Mouse (Mus musculus): ENCODE results near the gene Dbp. TPM values are rescaled to one million over a fixed set of nuclear protein-coding genes. Genes with fewer than 3 reads are reported as not detected.
"Not testable (repeated sequence)": the region's sequence is repeated elsewhere in the genome, so short reads cannot be mapped to it uniquely, and the experiment has no call there.

Dbp gene
- 3.3 and 3.5 TPM in 2 replicates for polyA plus RNA-seq (2014; fragmentation: Nextera tagmentation; extraction: Ambion mirVana)

DNA sequence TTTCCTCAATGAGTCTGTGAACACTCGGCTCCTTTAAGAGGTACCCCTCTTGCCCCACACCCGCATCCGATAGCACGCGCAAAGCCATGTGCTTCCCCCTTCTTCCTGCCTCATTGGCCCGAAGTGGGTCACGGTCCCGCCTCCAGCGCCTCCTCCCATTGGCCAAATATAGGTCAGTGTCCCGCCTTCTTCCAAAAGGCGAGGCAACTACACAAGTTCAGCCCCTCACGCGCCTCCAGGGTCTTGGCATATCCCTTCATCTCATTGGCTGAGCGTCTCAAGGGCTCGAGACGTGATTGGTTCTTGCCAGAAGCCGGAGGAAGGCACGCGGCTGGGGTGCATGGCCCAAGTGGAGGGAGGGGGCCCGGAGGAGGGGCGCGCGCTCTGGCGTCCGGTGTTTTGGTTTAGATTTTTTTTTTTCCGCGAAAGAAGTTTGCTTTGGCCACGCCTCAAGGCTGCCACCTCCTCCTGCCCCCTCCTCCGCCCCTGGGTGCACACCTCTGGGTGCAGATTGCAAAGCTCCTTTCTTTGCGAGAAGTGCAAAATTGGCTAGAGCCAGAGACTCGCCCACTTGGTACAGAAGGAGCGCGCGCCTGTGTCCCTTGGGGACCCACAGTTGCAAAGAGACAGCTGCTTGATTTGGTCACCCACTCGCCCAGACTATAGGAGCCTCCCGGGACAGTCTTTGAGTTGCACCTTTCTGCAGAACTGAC lies at the start of gene Dbp:
Gene Dbp (plus strand): TSS at position 359 of the 713 bp plus-strand sequence.
- peaks cover 8% of the 10 kb centered on the region for H3K27me3 ChIP-seq (ENCODE audit: control insufficient read depth, insufficient read depth, low read length)
- peaks cover 41% of the 10 kb centered on the region for H3K4me1 ChIP-seq (ENCODE audit: control insufficient read depth, insufficient read depth, low read length)
- H3K9me3 ChIP-seq (replicated peaks; ENCODE audit: control insufficient read depth, low read length) = no peaks in the 10 kb centered on the region
- no peaks in the 10 kb centered on the region for H3K36me3 ChIP-seq (ENCODE audit: control insufficient read depth, insufficient read depth, low read length)
- peak within 1 kb of the TSS; percentile 97 for H3K4me2 ChIP-seq
- peak within 1 kb of the TSS; percentile 71 for H3K4me3 ChIP-seq (ENCODE audit: low read depth, low read length)
- ATAC-seq (replicated peaks; ENCODE audit: insufficient number of reproducible peaks, low FRiP score, low TSS enrichment) = peak; percentile 85
- peak within 1 kb of the TSS; percentile 79 for H3K27ac ChIP-seq (ENCODE audit: low read depth, low read length)
- peak within 1 kb of the TSS; percentile 86 for H3K9ac ChIP-seq (ENCODE audit: low read depth, low read length)
- under 1% methylated on average over 35 of the region's 36 CpGs for WGBS (ENCODE audit: insufficient replicate concordance)

DNA sequence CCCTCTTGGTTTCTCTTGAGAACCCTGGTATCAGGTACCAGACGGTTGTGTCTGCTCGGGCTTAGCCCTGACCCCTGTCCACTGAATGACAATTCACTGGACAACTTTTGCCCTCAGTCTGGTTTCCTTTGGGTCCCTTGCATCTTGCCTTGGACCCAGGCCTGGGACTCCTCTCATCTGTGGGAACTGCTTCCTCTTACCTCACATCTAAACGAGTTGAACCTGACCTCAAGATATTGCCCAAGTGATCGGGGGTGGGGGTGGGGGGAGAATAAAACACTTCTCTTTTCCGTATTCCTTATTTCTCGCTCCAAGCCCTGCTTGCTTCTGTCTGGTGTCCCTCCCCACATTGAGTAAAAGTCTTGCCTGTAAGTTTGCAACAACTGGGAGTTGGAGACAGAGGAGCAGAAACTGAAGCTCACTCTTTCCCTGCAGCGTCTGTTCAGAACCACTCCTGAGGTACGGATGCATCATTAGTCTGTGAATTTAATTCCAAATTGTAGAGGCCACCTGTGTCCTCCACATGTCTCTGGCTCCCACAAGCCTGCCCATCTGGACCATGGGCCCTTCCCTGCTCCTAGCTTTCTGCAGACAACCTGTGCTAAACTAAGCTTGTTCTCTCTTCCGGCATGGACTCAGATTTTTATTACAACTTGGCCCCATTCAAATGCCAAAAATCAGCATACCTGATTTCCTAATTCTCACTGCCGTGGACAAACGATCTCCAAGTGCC lies 44.0 kb upstream of the Dbp start:
- H3K9me3 ChIP-seq (replicated peaks; ENCODE audit: control insufficient read depth, low read length) = 0 out of 2 replicates have a peak, but pooled peaks cover 3% of the 10 kb centered on the region
- no peak for ATAC-seq (replicated peaks; ENCODE audit: insufficient number of reproducible peaks, low FRiP score, low TSS enrichment)
- no peaks in the 10 kb centered on the region for H3K27me3 ChIP-seq (ENCODE audit: control insufficient read depth, insufficient read depth, low read length)
- WGBS (ENCODE audit: insufficient replicate concordance) = 79% methylated on average over 11 of the region's 11 CpGs
- no peak overlapping the region for H3K4me3 ChIP-seq (ENCODE audit: low read depth, low read length)
- H3K9ac ChIP-seq (ENCODE audit: low read depth, low read length) = no peak overlapping the region
- no peak overlapping the region for H3K4me2 ChIP-seq
- H3K36me3 ChIP-seq (ENCODE audit: control insufficient read depth, insufficient read depth, low read length) = no peaks in the 10 kb centered on the region
- H3K27ac ChIP-seq (ENCODE audit: low read depth, low read length) = no peak overlapping the region
- peaks cover 4% of the 10 kb centered on the region; the same call in 1 of the 2 replicates for H3K4me1 ChIP-seq (ENCODE audit: control insufficient read depth, insufficient read depth, low read length)

DNA sequence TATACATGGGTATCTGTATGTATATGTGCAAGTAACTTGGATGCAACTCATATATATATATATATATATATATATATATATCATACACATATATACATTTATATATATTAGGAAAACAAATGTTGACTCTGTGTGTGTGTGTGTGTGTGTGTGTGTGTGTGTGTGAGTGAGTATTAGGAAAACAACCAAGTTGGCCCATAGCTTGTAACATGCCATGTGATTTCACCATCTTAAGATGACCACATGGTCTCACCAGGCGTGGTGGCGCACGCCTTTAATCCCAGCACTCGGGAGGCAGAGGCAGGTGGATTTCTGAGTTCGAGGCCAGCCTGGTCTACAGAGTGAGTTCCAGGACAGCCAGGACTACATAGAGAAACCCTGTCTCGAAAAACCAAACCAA lies 43.2 kb upstream of the Dbp start:
- H3K9ac ChIP-seq (ENCODE audit: low read depth, low read length); H3K27me3 ChIP-seq (ENCODE audit: control insufficient read depth, insufficient read depth, low read length); H3K4me2 ChIP-seq; H3K36me3 ChIP-seq (ENCODE audit: control insufficient read depth, insufficient read depth, low read length); H3K9me3 ChIP-seq (replicated peaks; ENCODE audit: control insufficient read depth, low read length); ATAC-seq (replicated peaks; ENCODE audit: insufficient number of reproducible peaks, low FRiP score, low TSS enrichment); H3K27ac ChIP-seq (ENCODE audit: low read depth, low read length); H3K4me1 ChIP-seq (ENCODE audit: control insufficient read depth, insufficient read depth, low read length); H3K4me3 ChIP-seq (ENCODE audit: low read depth, low read length): not testable (repeated sequence)
- WGBS (ENCODE audit: insufficient replicate concordance) = 95% methylated on average over 6 of the region's 6 CpGs

DNA sequence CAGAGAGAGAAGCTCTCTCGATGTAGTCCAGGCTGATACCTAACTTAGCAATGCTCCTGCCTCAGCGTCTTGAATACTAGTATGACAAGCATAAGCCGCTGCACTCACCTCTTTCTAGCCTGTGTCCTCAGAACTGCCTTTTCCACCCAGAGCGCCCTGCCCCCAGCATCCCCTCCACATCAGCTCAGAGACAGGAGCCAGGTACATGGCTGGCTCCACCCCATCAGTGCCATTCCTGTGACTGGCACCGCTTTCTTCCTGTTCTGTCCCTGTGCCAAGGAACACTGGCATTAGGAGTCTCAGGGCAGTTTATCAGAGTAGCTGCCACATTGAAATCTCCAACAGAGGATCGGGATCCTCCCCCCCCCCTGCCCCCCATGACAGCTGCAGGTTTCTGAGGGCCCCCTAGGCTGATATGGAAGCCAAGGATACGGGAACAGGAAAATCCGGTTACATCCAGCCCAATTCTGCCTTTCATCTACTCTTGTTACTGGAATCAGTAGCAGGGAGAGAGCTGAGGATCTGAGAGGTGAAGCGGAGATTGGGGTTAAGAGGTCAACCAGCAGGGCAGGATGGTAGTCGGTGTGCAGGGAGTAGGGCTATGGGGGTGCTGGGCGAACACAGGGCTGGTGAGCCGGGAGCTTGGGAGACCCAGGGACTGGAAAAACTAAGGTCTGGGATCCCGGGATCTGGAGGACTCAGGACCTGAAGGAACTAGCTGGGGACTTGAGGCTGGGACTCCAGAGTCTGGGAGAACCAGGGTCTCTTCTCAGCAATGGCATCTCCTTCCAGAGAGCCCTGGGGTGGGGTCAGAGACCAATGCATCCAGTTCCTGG lies 39.4 kb upstream of the Dbp start:
- no peak overlapping the region for H3K4me3 ChIP-seq (ENCODE audit: low read depth, low read length)
- no peaks in the 10 kb centered on the region for H3K36me3 ChIP-seq (ENCODE audit: control insufficient read depth, insufficient read depth, low read length)
- H3K9me3 ChIP-seq (replicated peaks; ENCODE audit: control insufficient read depth, low read length) = no peaks in the 10 kb centered on the region
- no peak for ATAC-seq (replicated peaks; ENCODE audit: insufficient number of reproducible peaks, low FRiP score, low TSS enrichment)
- no peaks in the 10 kb centered on the region for H3K27me3 ChIP-seq (ENCODE audit: control insufficient read depth, insufficient read depth, low read length)
- peaks cover 4% of the 10 kb centered on the region; the same call in 1 of the 2 replicates for H3K4me1 ChIP-seq (ENCODE audit: control insufficient read depth, insufficient read depth, low read length)
- H3K9ac ChIP-seq (ENCODE audit: low read depth, low read length) = no peak overlapping the region
- WGBS (ENCODE audit: insufficient replicate concordance) = 56% methylated on average over 13 of the region's 13 CpGs
- no peak overlapping the region for H3K4me2 ChIP-seq
- no peak overlapping the region for H3K27ac ChIP-seq (ENCODE audit: low read depth, low read length)

DNA sequence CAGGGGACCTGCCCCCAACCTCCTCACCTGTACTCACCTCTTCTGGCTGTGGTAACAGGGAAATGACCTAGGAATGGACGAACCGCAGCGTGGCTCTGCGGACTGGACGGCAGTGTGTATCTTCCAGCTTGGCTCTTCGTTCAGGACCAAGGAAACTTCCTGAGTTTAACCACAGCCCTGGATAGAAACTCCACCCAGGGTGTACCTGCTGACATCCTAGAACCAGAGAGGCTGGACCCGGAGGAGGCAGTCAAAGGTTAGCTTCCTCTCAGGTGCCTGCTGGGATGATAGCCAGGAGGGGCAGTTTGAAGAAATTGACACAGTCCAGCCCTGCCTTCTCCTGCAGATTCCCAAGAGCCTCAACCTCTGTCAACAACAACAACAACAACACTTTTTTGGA lies 38.7 kb upstream of the Dbp start, which contains the start of gene Fut2:
Gene Fut2 (minus strand): TSS at position 234 of the 400 bp plus-strand sequence.
- 81% methylated on average over 7 of the region's 7 CpGs for WGBS (ENCODE audit: insufficient replicate concordance)
- Histone ChIP-seq H3K27ac (ENCODE audit: low read depth, low read length) (no peak within 1 kb of the TSS), H3K27me3 (ENCODE audit: control insufficient read depth, insufficient read depth, low read length) (no peaks in the 10 kb centered on the region)

DNA sequence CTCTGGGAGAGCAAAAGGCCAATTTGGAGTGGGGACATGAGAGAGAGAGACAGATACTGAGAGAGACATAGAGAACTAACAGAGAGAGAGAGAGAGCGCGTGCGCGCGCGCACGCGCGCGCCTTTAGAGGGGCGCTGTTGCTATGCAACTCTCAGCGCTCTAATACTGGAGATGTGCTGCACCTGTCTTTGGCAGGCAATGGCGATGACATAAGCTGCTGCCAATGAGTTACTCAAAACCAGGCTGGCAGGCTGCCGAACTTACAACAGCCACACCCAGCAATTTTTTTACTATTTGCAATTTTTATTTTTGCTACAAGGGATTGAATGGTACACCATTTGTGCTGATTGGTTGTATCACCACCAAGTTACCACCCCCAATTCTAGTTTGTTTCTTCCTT lies 37.1 kb upstream of the Dbp start:
- no peak overlapping the region for H3K4me3 ChIP-seq (ENCODE audit: low read depth, low read length)
- no peaks in the 10 kb centered on the region for H3K9me3 ChIP-seq (replicated peaks; ENCODE audit: control insufficient read depth, low read length)
- H3K36me3 ChIP-seq (ENCODE audit: control insufficient read depth, insufficient read depth, low read length) = no peaks in the 10 kb centered on the region
- no peak overlapping the region for H3K4me2 ChIP-seq
- peaks cover 4% of the 10 kb centered on the region; the same call in 1 of the 2 replicates for H3K4me1 ChIP-seq (ENCODE audit: control insufficient read depth, insufficient read depth, low read length)
- H3K27me3 ChIP-seq (ENCODE audit: control insufficient read depth, insufficient read depth, low read length) = no peaks in the 10 kb centered on the region
- no peak overlapping the region for H3K9ac ChIP-seq (ENCODE audit: low read depth, low read length)
- 75% methylated on average over 14 of the region's 14 CpGs for WGBS (ENCODE audit: insufficient replicate concordance)
- no peak for ATAC-seq (replicated peaks; ENCODE audit: insufficient number of reproducible peaks, low FRiP score, low TSS enrichment)
- no peak overlapping the region for H3K27ac ChIP-seq (ENCODE audit: low read depth, low read length)

More for the DNA sequence above, 38.7 kb upstream of the Dbp start, which contains the start of gene Fut2:
- Histone ChIP-seq H3K9me3 (replicated peaks; ENCODE audit: control insufficient read depth, low read length) (no peaks in the 10 kb centered on the region), H3K4me2 (no peak within 1 kb of the TSS), H3K4me3 (ENCODE audit: low read depth, low read length) (no peak within 1 kb of the TSS), H3K9ac (ENCODE audit: low read depth, low read length) (no peak within 1 kb of the TSS), H3K36me3 (ENCODE audit: control insufficient read depth, insufficient read depth, low read length) (no peaks in the 10 kb centered on the region), H3K4me1 (ENCODE audit: control insufficient read depth, insufficient read depth, low read length) (peaks cover 4% of the 10 kb centered on the region; the same call in 1 of the 2 replicates)
- no peak for ATAC-seq (replicated peaks; ENCODE audit: insufficient number of reproducible peaks, low FRiP score, low TSS enrichment)

DNA sequence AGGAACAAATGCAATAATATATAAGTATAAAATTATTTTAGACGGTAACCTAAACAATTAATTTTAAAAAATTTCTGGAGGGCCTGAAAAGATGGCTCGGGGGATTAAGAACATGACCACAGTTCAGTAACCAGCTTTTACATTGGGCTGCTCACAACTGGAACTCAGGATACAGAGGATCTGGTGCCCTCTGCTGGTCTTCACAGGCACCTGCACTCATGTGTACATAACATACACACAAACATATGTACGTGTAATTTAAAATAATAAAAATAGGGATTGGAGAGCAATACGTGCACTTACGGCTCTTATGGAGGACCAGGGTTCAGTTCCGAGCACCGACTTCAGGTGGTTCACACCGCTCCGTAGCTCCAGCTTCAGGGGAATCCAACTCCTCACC lies 36.0 kb upstream of the Dbp start:
- H3K4me3 ChIP-seq (ENCODE audit: low read depth, low read length) = no peak overlapping the region
- H3K9me3 ChIP-seq (replicated peaks; ENCODE audit: control insufficient read depth, low read length) = no peaks in the 10 kb centered on the region
- no peak for ATAC-seq (replicated peaks; ENCODE audit: insufficient number of reproducible peaks, low FRiP score, low TSS enrichment)
- H3K27me3 ChIP-seq (ENCODE audit: control insufficient read depth, insufficient read depth, low read length) = no peaks in the 10 kb centered on the region
- no peaks in the 10 kb centered on the region for H3K36me3 ChIP-seq (ENCODE audit: control insufficient read depth, insufficient read depth, low read length)
- 0 out of 2 replicates have a peak, but pooled peaks cover 4% of the 10 kb centered on the region for H3K4me1 ChIP-seq (ENCODE audit: control insufficient read depth, insufficient read depth, low read length)
- no peak overlapping the region for H3K27ac ChIP-seq (ENCODE audit: low read depth, low read length)
- no peak overlapping the region for H3K4me2 ChIP-seq
- WGBS (ENCODE audit: insufficient replicate concordance) = 92% methylated on average over 9 of the region's 9 CpGs
- no peak overlapping the region for H3K9ac ChIP-seq (ENCODE audit: low read depth, low read length)

DNA sequence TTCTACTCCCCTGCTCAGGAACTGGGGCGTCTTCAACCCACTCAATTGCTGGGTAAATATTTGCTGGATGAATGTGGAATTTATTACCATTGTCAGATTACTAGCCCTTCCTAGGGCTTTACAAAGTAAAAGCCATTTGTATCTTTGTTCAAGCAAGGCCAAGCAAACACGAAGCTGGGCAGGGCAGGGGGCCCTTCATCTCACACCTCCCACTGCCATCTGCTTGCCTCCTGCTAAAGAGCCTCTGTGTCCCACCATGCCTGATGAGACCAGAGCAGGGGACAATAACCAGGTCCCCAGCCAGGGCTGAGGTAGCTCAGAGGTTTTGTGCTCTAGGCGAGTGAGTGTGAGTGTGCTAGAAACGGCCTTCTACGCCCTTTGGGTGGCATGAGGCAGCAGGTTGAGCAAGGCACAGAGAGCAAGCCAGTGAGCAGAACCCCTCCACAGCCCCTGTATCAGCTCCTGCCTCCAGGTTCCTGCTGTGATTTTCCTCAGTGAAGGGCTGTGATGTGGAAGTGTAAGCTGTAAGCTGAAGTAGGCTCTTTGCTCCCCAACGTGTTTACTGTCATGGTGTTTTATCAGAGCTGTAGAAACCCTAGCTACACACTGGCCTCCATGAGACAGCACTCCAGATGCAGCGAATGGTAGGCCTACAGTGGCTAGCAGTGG lies 27.1 kb upstream of the Dbp start:
- Histone ChIP-seq H3K36me3 (ENCODE audit: control insufficient read depth, insufficient read depth, low read length) (no peaks in the 10 kb centered on the region), H3K4me2 (no peak overlapping the region), H3K27me3 (ENCODE audit: control insufficient read depth, insufficient read depth, low read length) (no peaks in the 10 kb centered on the region), H3K4me1 (ENCODE audit: control insufficient read depth, insufficient read depth, low read length) (peaks cover 8% of the 10 kb centered on the region; the same call in 1 of the 2 replicates), H3K9me3 (replicated peaks; ENCODE audit: control insufficient read depth, low read length) (no peaks in the 10 kb centered on the region), H3K9ac (ENCODE audit: low read depth, low read length) (no peak overlapping the region), H3K27ac (ENCODE audit: low read depth, low read length) (no peak overlapping the region), H3K4me3 (ENCODE audit: low read depth, low read length) (no peak overlapping the region)
- WGBS (ENCODE audit: insufficient replicate concordance) = 68% methylated on average over 7 of the region's 7 CpGs
- no peak for ATAC-seq (replicated peaks; ENCODE audit: insufficient number of reproducible peaks, low FRiP score, low TSS enrichment)
